Mouse (Mus musculus) cerebellum, adult 2 months (tissue): ENCODE results near the gene Igf1r.
"Not testable (repeated sequence)": the region's sequence is repeated elsewhere in the genome, so short reads cannot be mapped to it uniquely, and the experiment has no call there.

ENCODE experiments used
- CTCF ChIP-seq: fragments of 200-500 bp; IDR thresholded peaks from 2 replicates; pipeline ENCODE4 v1.5.1; 2011; ENCODE audit warnings: low read depth, mild to moderate bottlenecking, control low read depth, low read length, moderate library complexity, borderline replicate concordance; ENCODE audit not compliant: insufficient read depth
- POLR2A ChIP-seq: fragments of 200-500 bp; IDR thresholded peaks from 2 replicates; pipeline ENCODE4 v1.6.1; 2011; ENCODE audit warnings: low read length, control low read depth, borderline replicate concordance; ENCODE audit not compliant: insufficient read depth

- not testable (repeated sequence) for TF ChIP-seq CTCF, POLR2A
Measured at GRCm38 (mm10) chr7:68275445-68275837, 322.8 kb downstream of the Igf1r start.
